Mouse (Mus musculus) C2C12 (cell line): ENCODE results near the gene 1110008L16Rik. TPM values are rescaled to one million over a fixed set of nuclear protein-coding genes. Genes with fewer than 3 reads are reported as not detected.
"Not testable (repeated sequence)": the region's sequence is repeated elsewhere in the genome, so short reads cannot be mapped to it uniquely, and the experiment has no call there.

Experiments
- H3K27me3 ChIP-seq: one replicate; pipeline ENCODE4 v1.6.1; 2011; ENCODE audit not compliant: control insufficient read depth, insufficient read depth, insufficient read length
- H3K36me3 ChIP-seq: one replicate; pipeline ENCODE4 v1.6.1; 2011; ENCODE audit not compliant: control insufficient read depth, insufficient read depth
- H3K4me3 ChIP-seq: one replicate; pipeline ENCODE4 v1.5.1; 2011; ENCODE audit warnings: mild to moderate bottlenecking, control low read depth; ENCODE audit not compliant: poor library complexity, insufficient read depth, severe bottlenecking
- H3K79me2 ChIP-seq: one replicate; pipeline ENCODE4 v1.6.1; 2011; ENCODE audit not compliant: control insufficient read depth, insufficient read depth
- H3K79me3 ChIP-seq: one replicate; pipeline ENCODE4 v1.6.1; 2011; ENCODE audit warnings: low read depth, control low read depth
- H3ac ChIP-seq: one replicate; pipeline ENCODE3; 2011; ENCODE audit warnings: low read depth; ENCODE audit not compliant: control insufficient read depth, insufficient read length
- CEBPB ChIP-seq: IDR thresholded peaks from one replicate; pipeline ENCODE4 v1.6.1; 2011; ENCODE audit warnings: low read depth, mild to moderate bottlenecking, control low read depth, moderate library complexity
- CTCF ChIP-seq: IDR thresholded peaks from one replicate; pipeline ENCODE4 v1.5.1; 2011; ENCODE audit not compliant: control insufficient read depth, insufficient read depth, insufficient read length
- FOSL1 ChIP-seq: IDR thresholded peaks from one replicate; pipeline ENCODE4 v1.8.0; 2011; ENCODE audit warnings: mild to moderate bottlenecking, low read length; ENCODE audit not compliant: poor library complexity, insufficient read depth, severe bottlenecking
- MAX ChIP-seq: IDR thresholded peaks from one replicate; pipeline ENCODE4 v1.6.1; 2011; ENCODE audit warnings: mild to moderate bottlenecking, control low read depth
- MYOD1 ChIP-seq: IDR thresholded peaks from one replicate; pipeline ENCODE4 v1.6.1; 2011; ENCODE audit warnings: low read depth; ENCODE audit not compliant: control insufficient read depth, insufficient read length
- MYOG ChIP-seq: IDR thresholded peaks from one replicate; pipeline ENCODE4 v1.6.1; 2011; ENCODE audit not compliant: control insufficient read depth, insufficient read length; ENCODE audit errors: extremely low read depth
- USF1 ChIP-seq: IDR thresholded peaks from one replicate; pipeline ENCODE4 v1.6.1; 2011; ENCODE audit warnings: low read depth, mild to moderate bottlenecking, control low read depth, moderate library complexity
- long read RNA-seq, 2 experiments: library from polyadenylated mRNA; unstranded; transcript quantifications; one replicate each; pipeline ENCODE4 v2.0.0; 2019 to 2020
- polyA plus RNA-seq: library from polyadenylated mRNA; unstranded; fragments of >200 nt; fragmentation: generic; extraction: Trizol; gene quantifications from one replicate; pipeline ENCODE4 v1.2.1, GENCODE M21; 2012; ENCODE audit warnings: missing spikeins

Gene 1110008L16Rik
- 7.6 TPM for polyA plus RNA-seq
- long read RNA-seq, experiment 1, transcript 1110008L16Rik-201 (7 exons, 3,122 nt), result major isoform, 6 of 9 reads
- long read RNA-seq, experiment 1, partial matches to known transcripts, result 1 of 9 reads
- long read RNA-seq, experiment 1, other reads (novel, unspliced or antisense), result 2 of 9 reads
- long read RNA-seq, experiment 2, transcript 1110008L16Rik-201 (7 exons, 3,122 nt), result major isoform, 60 of 70 reads
- long read RNA-seq, experiment 2, partial matches to known transcripts, result 0 of 70 reads
- long read RNA-seq, experiment 2, other reads (novel, unspliced or antisense), result 10 of 70 reads

DNA sequence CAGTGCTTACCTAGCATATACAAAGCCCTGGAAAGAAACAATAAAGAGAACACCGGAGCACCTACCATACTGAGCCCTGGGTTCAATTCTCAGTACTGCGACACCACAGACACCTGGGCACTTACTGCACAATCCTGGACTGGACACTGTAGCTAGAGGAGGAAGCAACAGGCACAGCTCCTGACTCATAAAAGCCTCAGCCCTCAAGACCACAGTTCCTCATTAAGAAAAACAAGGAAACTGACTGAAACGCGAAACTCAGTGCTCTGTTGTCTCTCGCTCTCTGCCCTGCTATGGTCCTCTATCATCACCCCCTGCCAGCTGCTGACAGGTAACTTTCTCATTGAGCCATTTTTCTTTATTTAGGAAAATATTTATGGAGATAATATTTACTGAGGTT lies at the start of gene 1110008L16Rik:
Gene 1110008L16Rik, plus strand, starts transcription at position 242 of the 400 bp plus-strand sequence.
- H3K27me3 ChIP-seq, result no peaks in the 10 kb centered on the region
- peaks cover 39% of the 10 kb centered on the region for H3K79me2 ChIP-seq
- H3K79me3 ChIP-seq, result peaks cover 11% of the 10 kb centered on the region
- H3K4me3 ChIP-seq, result no peak within 1 kb of the TSS
- TF ChIP-seq MYOG, result no peak
- H3ac ChIP-seq, result no peak within 1 kb of the TSS
- peaks cover 48% of the 10 kb centered on the region for H3K36me3 ChIP-seq

DNA sequence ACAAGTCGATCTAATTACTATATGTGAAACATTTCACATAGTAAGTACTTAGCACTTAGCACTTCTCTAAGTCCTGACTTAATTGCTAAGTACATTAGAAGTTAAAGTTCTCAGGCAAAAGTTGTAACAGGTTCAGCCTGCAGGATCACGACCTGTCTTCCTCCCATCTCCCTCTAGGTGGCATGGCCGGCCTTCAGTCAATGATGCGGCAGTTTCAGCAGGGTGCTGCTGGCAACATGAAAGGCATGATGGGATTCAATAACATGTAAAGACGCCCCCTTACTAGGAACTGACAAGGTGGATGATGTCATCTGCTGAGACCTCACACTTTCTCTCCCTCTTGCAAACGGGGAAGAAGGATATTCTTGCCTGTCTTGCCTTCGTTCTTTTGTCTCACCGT lies 37.4 kb upstream of the 1110008L16Rik start:
- H3K27me3 ChIP-seq, H3K4me3 ChIP-seq, H3K79me3 ChIP-seq, H3K79me2 ChIP-seq, H3ac ChIP-seq: not testable (repeated sequence)
- H3K36me3 ChIP-seq, result peaks cover 15% of the 10 kb centered on the region

DNA sequence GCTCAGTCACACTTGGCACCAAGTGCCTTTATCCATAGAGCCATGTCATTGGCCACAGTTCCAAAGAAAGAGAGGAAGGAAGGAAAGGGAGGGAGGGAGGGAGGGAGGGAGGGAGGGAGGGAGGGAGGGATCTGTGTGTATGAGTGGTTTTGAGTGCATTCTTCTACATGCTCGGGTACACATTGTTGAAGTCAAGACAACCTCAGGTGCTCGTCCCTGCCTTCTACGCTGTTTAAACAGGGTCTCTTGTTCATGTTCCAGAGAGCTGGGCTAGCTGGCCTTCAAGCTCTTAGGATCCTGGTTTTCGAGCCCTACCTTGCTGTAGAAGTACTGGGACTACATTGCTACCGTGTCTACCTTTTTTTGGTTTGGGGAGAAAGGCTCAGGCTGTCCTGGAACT lies 36.0 kb upstream of the 1110008L16Rik start:
- H3K79me3 ChIP-seq, H3ac ChIP-seq, H3K36me3 ChIP-seq, H3K27me3 ChIP-seq, H3K4me3 ChIP-seq, H3K79me2 ChIP-seq: not testable (repeated sequence)

DNA sequence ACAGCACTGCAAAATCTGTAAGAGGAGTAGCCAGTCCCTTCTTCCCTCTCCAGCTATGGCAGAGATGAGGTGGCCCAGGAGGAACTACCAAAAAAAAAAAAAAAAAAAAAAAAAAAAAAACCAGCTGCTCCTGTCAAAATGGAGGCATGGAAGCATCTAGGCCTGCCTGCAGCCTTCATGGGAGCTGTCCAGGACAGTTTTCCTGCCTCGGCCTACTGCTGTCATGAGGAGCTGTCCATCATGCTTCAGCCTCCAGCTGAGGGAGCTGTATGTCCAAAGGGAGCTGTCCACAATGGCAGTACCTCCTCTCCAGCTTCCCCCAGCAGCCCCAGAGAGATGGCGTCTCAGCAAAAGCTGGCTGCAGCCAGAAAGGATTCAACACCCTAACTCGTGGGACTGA lies 27.1 kb upstream of the 1110008L16Rik start:
- Histone ChIP-seq H3K79me2 (no peaks in the 10 kb centered on the region), H3K27me3 (no peaks in the 10 kb centered on the region), H3ac (no peak overlapping the region), H3K4me3 (no peak overlapping the region), H3K79me3 (no peaks in the 10 kb centered on the region), H3K36me3 (no peaks in the 10 kb centered on the region)
- TF ChIP-seq MAX, result no peak
- no peak for TF ChIP-seq USF1
- TF ChIP-seq FOSL1, result no peak
- TF ChIP-seq CEBPB, result no peak
- TF ChIP-seq MYOD1, result no peak
- TF ChIP-seq MYOG, result no peak
- TF ChIP-seq CTCF, result no peak

DNA sequence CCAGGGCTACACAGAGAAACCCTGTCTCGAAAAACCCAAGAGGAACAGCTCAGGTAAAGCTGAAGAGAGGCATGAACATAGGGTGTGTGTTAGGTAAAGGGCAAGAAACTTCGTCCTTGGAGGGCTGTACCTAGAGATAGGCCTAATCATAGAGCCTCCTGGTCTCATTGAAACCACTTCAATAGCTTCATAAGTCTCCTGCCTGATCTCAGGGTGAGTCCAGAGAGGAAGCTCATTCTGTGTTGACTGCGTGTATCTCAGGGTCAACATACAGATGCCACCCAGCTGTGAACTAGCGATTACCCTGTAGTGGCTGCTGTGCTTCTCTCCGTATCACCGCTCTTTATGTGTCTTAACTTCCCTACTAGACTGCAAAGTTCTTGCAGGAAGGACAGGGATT lies 21.8 kb upstream of the 1110008L16Rik start:
- peaks cover 13% of the 10 kb centered on the region for H3K36me3 ChIP-seq
- H3K27me3 ChIP-seq, H3ac ChIP-seq, H3K4me3 ChIP-seq, H3K79me3 ChIP-seq, H3K79me2 ChIP-seq: not testable (repeated sequence)

DNA sequence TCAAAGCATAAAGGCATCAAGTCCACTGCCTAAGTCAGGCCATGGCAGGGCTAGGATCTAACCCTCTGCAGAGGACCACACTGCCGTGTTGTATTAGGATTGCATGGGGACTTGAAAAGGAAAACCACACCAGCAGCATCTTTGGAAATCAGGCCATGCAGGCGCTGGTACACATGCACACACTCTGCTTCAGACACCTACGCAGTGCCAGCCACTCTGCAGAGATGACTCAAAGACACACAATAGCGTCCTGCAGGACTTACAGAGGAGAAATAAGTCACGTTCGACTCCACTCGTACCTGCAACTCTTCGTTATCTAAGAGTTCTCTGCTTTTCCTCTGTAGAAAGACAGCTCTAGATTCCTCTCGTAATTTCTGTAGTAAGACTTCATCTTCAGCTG lies 1.3 kb upstream of the 1110008L16Rik start:
- peaks cover 30% of the 10 kb centered on the region for H3K79me2 ChIP-seq
- H3K4me3 ChIP-seq, result no peak overlapping the region
- peaks cover 11% of the 10 kb centered on the region for H3K79me3 ChIP-seq
- H3ac ChIP-seq, result no peak overlapping the region
- TF ChIP-seq MYOG, result no peak
- no peak for TF ChIP-seq USF1
- no peak for TF ChIP-seq MYOD1
- no peak for TF ChIP-seq CTCF
- TF ChIP-seq FOSL1, result no peak
- no peak for TF ChIP-seq MAX
- no peak for TF ChIP-seq CEBPB
- H3K36me3 ChIP-seq, result peaks cover 60% of the 10 kb centered on the region
- H3K27me3 ChIP-seq, result no peaks in the 10 kb centered on the region

DNA sequence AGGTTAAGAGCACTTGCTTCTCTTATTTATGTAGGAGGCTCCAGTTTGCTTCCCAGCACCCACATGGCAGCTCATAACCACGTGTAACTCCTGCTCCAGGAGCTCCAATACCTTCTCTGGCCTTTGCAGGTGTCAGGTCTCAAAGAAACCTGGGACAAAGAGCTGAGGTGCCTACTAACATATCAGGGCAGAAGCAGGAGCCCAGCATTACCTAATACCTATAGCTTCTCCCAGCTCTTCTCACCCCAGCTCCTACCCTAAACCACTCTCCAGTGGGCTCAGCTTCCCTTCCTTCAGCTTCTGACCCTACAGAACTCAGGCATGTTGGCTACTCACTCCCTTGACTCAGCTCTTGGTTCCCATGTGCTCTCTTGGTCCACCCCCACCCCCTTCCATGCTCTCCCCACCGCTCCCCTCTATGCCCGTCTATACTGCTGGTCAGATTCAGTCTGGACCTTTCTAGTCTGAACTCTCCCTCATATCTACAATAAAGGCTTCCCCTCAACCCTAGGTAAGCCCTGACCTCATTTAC lies 1.5 kb downstream of the 1110008L16Rik start:
- Histone ChIP-seq H3K27me3 (no peaks in the 10 kb centered on the region), H3K4me3 (no peak overlapping the region)
- no peak for TF ChIP-seq CEBPB
- no peak for TF ChIP-seq MYOD1
- TF ChIP-seq MYOG, result no peak
- no peak for TF ChIP-seq USF1

More for the DNA sequence above, 1.5 kb downstream of the 1110008L16Rik start:
- Histone ChIP-seq H3ac (no peak overlapping the region), H3K36me3 (peaks cover 34% of the 10 kb centered on the region), H3K79me2 (peaks cover 39% of the 10 kb centered on the region), H3K79me3 (peaks cover 13% of the 10 kb centered on the region)
